Mouse (Mus musculus): Measurements from ENCODE around the gene Grm4. TPM values are rescaled to one million over a fixed set of nuclear protein-coding genes. Genes with fewer than 3 reads are reported as not detected.

Grm4 gene
- polyA plus RNA-seq, 1 experiment from 2014 or later, result 0.59 TPM

- Histone ChIP-seq H3K36me3 (no peaks in the 10 kb centered on the region), H3K27ac (no peak overlapping the region), H3K4me2 (peak overlapping the region; percentile 41), H3K4me1 (replicated peaks) (peaks cover 39% of the 10 kb centered on the region), H3K27me3 (peaks cover 58% of the 10 kb centered on the region), H3K9ac (replicated peaks) (no peak overlapping the region), H3K4me3 (replicated peaks) (no peak overlapping the region), H3K9me3 (no peaks in the 10 kb centered on the region)
- 22% methylated on average over 14 of the region's 14 CpGs for WGBS
- ATAC-seq (ENCODE audit: insufficient number of reproducible peaks, insufficient read depth, low FRiP score, low TSS enrichment, low read depth), result no peak
Measured at GRCm38 (mm10) chr17:27502288-27502687, 18.9 kb downstream of the Grm4 start.

- Histone ChIP-seq H3K4me3 (replicated peaks) (no peak overlapping the region), H3K27ac (0 out of 2 replicates have a peak overlapping the region, but pooled peaks have one; percentile 50), H3K9ac (replicated peaks) (no peak overlapping the region), H3K27me3 (peaks cover 51% of the 10 kb centered on the region), H3K4me1 (replicated peaks) (peaks cover 39% of the 10 kb centered on the region), H3K36me3 (no peaks in the 10 kb centered on the region), H3K4me2 (peak overlapping the region; percentile 41), H3K9me3 (no peaks in the 10 kb centered on the region)
- 9% methylated on average over 18 of the region's 18 CpGs for WGBS
- ATAC-seq (ENCODE audit: insufficient number of reproducible peaks, insufficient read depth, low FRiP score, low TSS enrichment, low read depth), result 0 out of 2 replicates have a peak, but pooled peaks have one; percentile 9
Measured at GRCm38 (mm10) chr17:27501331-27502251, 19.6 kb downstream of the Grm4 start.

GRCm38 (mm10) chr17:27500811-27501210, 20.4 kb downstream of the Grm4 start:
- ATAC-seq (ENCODE audit: insufficient number of reproducible peaks, insufficient read depth, low FRiP score, low TSS enrichment, low read depth), result no peak
- WGBS, result 37% methylated on average over 4 of the region's 4 CpGs
- Histone ChIP-seq H3K9ac (replicated peaks) (no peak overlapping the region), H3K4me3 (replicated peaks) (no peak overlapping the region), H3K4me2 (no peak overlapping the region), H3K4me1 (replicated peaks) (peaks cover 31% of the 10 kb centered on the region), H3K27me3 (peaks cover 46% of the 10 kb centered on the region), H3K9me3 (no peaks in the 10 kb centered on the region), H3K27ac (no peak overlapping the region), H3K36me3 (no peaks in the 10 kb centered on the region)

- Histone ChIP-seq H3K4me3 (replicated peaks) (no peak overlapping the region), H3K9ac (replicated peaks) (no peak overlapping the region; the same call in 1 of the 2 replicates), H3K4me1 (replicated peaks) (peaks cover 30% of the 10 kb centered on the region), H3K27ac (no peak overlapping the region), H3K9me3 (no peaks in the 10 kb centered on the region), H3K4me2 (no peak overlapping the region), H3K27me3 (peaks cover 39% of the 10 kb centered on the region), H3K36me3 (no peaks in the 10 kb centered on the region)
- 75% methylated on average over 13 of the region's 13 CpGs for WGBS
- ATAC-seq (ENCODE audit: insufficient number of reproducible peaks, insufficient read depth, low FRiP score, low TSS enrichment, low read depth), result no peak
Measured at GRCm38 (mm10) chr17:27499080-27499479, 22.1 kb downstream of the Grm4 start.

GRCm38 (mm10) chr17:27497798-27498197, 23.4 kb downstream of the Grm4 start:
- WGBS, result 82% methylated on average over 5 of the region's 5 CpGs
- peaks cover 26% of the 10 kb centered on the region for H3K27me3 ChIP-seq
- no peak overlapping the region for H3K4me2 ChIP-seq

GRCm38 (mm10) chr17:27495008-27495540, 26.1 kb downstream of the Grm4 start:
- H3K4me2 ChIP-seq, result no peak overlapping the region
- no peak for ATAC-seq (ENCODE audit: insufficient number of reproducible peaks, insufficient read depth, low FRiP score, low TSS enrichment, low read depth)
- H3K9me3 ChIP-seq, result no peaks in the 10 kb centered on the region
- H3K36me3 ChIP-seq, result no peaks in the 10 kb centered on the region
- H3K27ac ChIP-seq, result no peak overlapping the region
- no peak overlapping the region for H3K4me3 ChIP-seq (replicated peaks)
- H3K4me1 ChIP-seq (replicated peaks), result peaks cover 17% of the 10 kb centered on the region
- H3K9ac ChIP-seq (replicated peaks), result no peak overlapping the region
- 70% methylated on average over 7 of the region's 7 CpGs for WGBS
- H3K27me3 ChIP-seq, result no peaks in the 10 kb centered on the region; the same call in 1 of the 2 replicates

More at GRCm38 (mm10) chr17:27497798-27498197, 23.4 kb downstream of the Grm4 start:
- no peak overlapping the region for H3K9ac ChIP-seq (replicated peaks)
- H3K4me3 ChIP-seq (replicated peaks), result no peak overlapping the region
- ATAC-seq (ENCODE audit: insufficient number of reproducible peaks, insufficient read depth, low FRiP score, low TSS enrichment, low read depth), result no peak
- H3K4me1 ChIP-seq (replicated peaks), result peaks cover 34% of the 10 kb centered on the region
- no peaks in the 10 kb centered on the region for H3K36me3 ChIP-seq
- no peak overlapping the region for H3K27ac ChIP-seq
- H3K9me3 ChIP-seq, result no peaks in the 10 kb centered on the region

GRCm38 (mm10) chr17:27493969-27494368, 27.2 kb downstream of the Grm4 start:
- Histone ChIP-seq H3K4me2 (no peak overlapping the region), H3K27ac (no peak overlapping the region), H3K9me3 (no peaks in the 10 kb centered on the region), H3K9ac (replicated peaks) (no peak overlapping the region), H3K27me3 (no peaks in the 10 kb centered on the region; the same call in 1 of the 2 replicates), H3K4me3 (replicated peaks) (no peak overlapping the region), H3K4me1 (replicated peaks) (peaks cover 17% of the 10 kb centered on the region), H3K36me3 (no peaks in the 10 kb centered on the region)
- WGBS, result 33% methylated on average over 8 of the region's 8 CpGs
- no peak for ATAC-seq (ENCODE audit: insufficient number of reproducible peaks, insufficient read depth, low FRiP score, low TSS enrichment, low read depth)

- Histone ChIP-seq H3K4me1 (replicated peaks) (peaks cover 22% of the 10 kb centered on the region), H3K9ac (replicated peaks) (no peak overlapping the region), H3K27ac (no peak overlapping the region), H3K27me3 (no peaks in the 10 kb centered on the region; the same call in 1 of the 2 replicates), H3K9me3 (no peaks in the 10 kb centered on the region), H3K4me3 (replicated peaks) (no peak overlapping the region), H3K4me2 (no peak overlapping the region), H3K36me3 (no peaks in the 10 kb centered on the region)
- WGBS, result 84% methylated on average over 4 of the region's 4 CpGs
- no peak for ATAC-seq (ENCODE audit: insufficient number of reproducible peaks, insufficient read depth, low FRiP score, low TSS enrichment, low read depth)
Measured at GRCm38 (mm10) chr17:27493389-27493788, 27.8 kb downstream of the Grm4 start.

- Histone ChIP-seq H3K4me3 (replicated peaks) (no peak overlapping the region), H3K27me3 (peaks cover 21% of the 10 kb centered on the region), H3K4me2 (no peak overlapping the region), H3K9me3 (no peaks in the 10 kb centered on the region), H3K4me1 (replicated peaks) (peaks cover 26% of the 10 kb centered on the region), H3K36me3 (no peaks in the 10 kb centered on the region), H3K9ac (replicated peaks) (no peak overlapping the region), H3K27ac (no peak overlapping the region)
- WGBS, result 79% methylated on average over 16 of the region's 16 CpGs
- ATAC-seq (ENCODE audit: insufficient number of reproducible peaks, insufficient read depth, low FRiP score, low TSS enrichment, low read depth), result no peak
Measured at GRCm38 (mm10) chr17:27488173-27488823, 32.9 kb downstream of the Grm4 start.

GRCm38 (mm10) chr17:27485940-27486339, 35.3 kb downstream of the Grm4 start:
- H3K4me3 ChIP-seq (replicated peaks), result no peak overlapping the region
- WGBS, result 33% methylated on average over 8 of the region's 8 CpGs
- H3K36me3 ChIP-seq, result no peaks in the 10 kb centered on the region
- peak overlapping the region; percentile 31; the same call in 1 of the 2 replicates for H3K9ac ChIP-seq (replicated peaks)
- H3K27me3 ChIP-seq, result peaks cover 22% of the 10 kb centered on the region
- no peak overlapping the region for H3K4me2 ChIP-seq
- peaks cover 36% of the 10 kb centered on the region for H3K4me1 ChIP-seq (replicated peaks)
- H3K27ac ChIP-seq, result no peak overlapping the region
- no peaks in the 10 kb centered on the region for H3K9me3 ChIP-seq
- no peak for ATAC-seq (ENCODE audit: insufficient number of reproducible peaks, insufficient read depth, low FRiP score, low TSS enrichment, low read depth)

- Histone ChIP-seq H3K4me2 (no peak overlapping the region), H3K9me3 (no peaks in the 10 kb centered on the region), H3K4me3 (replicated peaks) (no peak overlapping the region), H3K9ac (replicated peaks) (no peak overlapping the region), H3K36me3 (no peaks in the 10 kb centered on the region), H3K27me3 (peaks cover 22% of the 10 kb centered on the region), H3K4me1 (replicated peaks) (peaks cover 36% of the 10 kb centered on the region), H3K27ac (no peak overlapping the region)
- ATAC-seq (ENCODE audit: insufficient number of reproducible peaks, insufficient read depth, low FRiP score, low TSS enrichment, low read depth), result no peak
- WGBS, result 79% methylated on average over 3 of the region's 3 CpGs
Measured at GRCm38 (mm10) chr17:27483571-27483970, 37.6 kb downstream of the Grm4 start.

Measured in limb, embryonic 12.5 days (tissue).